Mouse (Mus musculus) stomach, embryonic 16.5 days (tissue): Measurements from ENCODE around the gene Ccdc36. TPM values are rescaled to one million over a fixed set of nuclear protein-coding genes. Genes with fewer than 3 reads are reported as not detected.

Source experiments
- ATAC-seq: fragments of 200-750 bp; cut with Nextera tagmentation; 2 replicates; pipeline ENCODE4 v1.8.0; 2017; ENCODE audit warnings: moderate number of reproducible peaks, moderate TSS enrichment; ENCODE audit not compliant: insufficient read depth, low FRiP score
- H3K27ac ChIP-seq: fragments of 300-500 bp; sonication (generic); 2 replicates; pipeline ENCODE4 v1.5.1; 2014; ENCODE audit warnings: low read length
- H3K27me3 ChIP-seq: fragments of 300-500 bp; sonication (generic); 2 replicates; pipeline ENCODE4 v1.6.1; 2014; ENCODE audit warnings: low read length, control low read depth, mixed read lengths; ENCODE audit not compliant: control insufficient read depth, insufficient read depth
- H3K36me3 ChIP-seq: fragments of 300-500 bp; sonication (generic); 2 replicates; pipeline ENCODE4 v1.6.1; 2014; ENCODE audit warnings: low read length; ENCODE audit not compliant: control insufficient read depth, insufficient read depth
- H3K4me1 ChIP-seq: fragments of 300-500 bp; sonication (generic); 2 replicates; pipeline ENCODE4 v1.6.1; 2014; ENCODE audit warnings: low read length, control low read depth, mixed read lengths; ENCODE audit not compliant: control insufficient read depth, insufficient read depth
- H3K4me2 ChIP-seq: fragments of 300-500 bp; sonication (generic); 2 replicates; pipeline ENCODE4 v1.6.1; 2014; ENCODE audit warnings: low read depth, low read length, mixed read lengths
- H3K4me3 ChIP-seq: fragments of 300-500 bp; sonication (generic); replicated peaks from 2 replicates; pipeline ENCODE4 v1.5.1; 2014; ENCODE audit warnings: mild to moderate bottlenecking, low read length
- H3K9ac ChIP-seq: fragments of 300-500 bp; sonication (generic); 2 replicates; pipeline ENCODE4 v1.6.1; 2014; ENCODE audit warnings: low read length
- H3K9me3 ChIP-seq: fragments of 300-500 bp; sonication (generic); replicated peaks from 2 replicates; pipeline ENCODE4 v1.6.1; 2016; ENCODE audit warnings: low read length, control low read depth; ENCODE audit not compliant: control insufficient read depth
- WGBS: fragments of 180-500 bp; shearing (Covaris S2); extraction: QIAGEN DNeasy Blood & Tissue Kit; methylation state at CpG from one replicate; pipeline ENCODE4 v1.1.7; 2014; 5-methylcytosine and 5-hydroxymethylcytosine counted together
- polyA plus RNA-seq: library from polyadenylated mRNA; unstranded; fragments of >200 nt; fragmentation: Nextera tagmentation; extraction: Ambion mirVana; gene quantifications from 2 replicates; pipeline ENCODE4 v1.2.1, GENCODE M21; 2015

The Ccdc36 gene
- polyA plus RNA-seq, 1 experiment from 2014 or later, result 1.9 TPM

GRCm38 (mm10) chr9:108460319-108461178 lies 32.3 kb upstream of the Ccdc36 start, which contains the start of gene Ccdc71:
Ccdc71 (plus strand) TSS chr9:108460527.
- H3K4me1 ChIP-seq, result peaks cover 20% of the 10 kb centered on the region
- H3K9ac ChIP-seq, result peak within 1 kb of the TSS; percentile 95
- no peaks in the 10 kb centered on the region for H3K9me3 ChIP-seq
- peak; percentile 76 for ATAC-seq
- peak within 1 kb of the TSS; percentile 86 for H3K4me3 ChIP-seq
- WGBS, result under 1% methylated on average over 52 of the region's 52 CpGs
- H3K27ac ChIP-seq, result peak within 1 kb of the TSS; percentile 94
- peak within 1 kb of the TSS; percentile 80 for H3K4me2 ChIP-seq
- no peaks in the 10 kb centered on the region for H3K27me3 ChIP-seq
- peaks cover 14% of the 10 kb centered on the region for H3K36me3 ChIP-seq

DNA sequence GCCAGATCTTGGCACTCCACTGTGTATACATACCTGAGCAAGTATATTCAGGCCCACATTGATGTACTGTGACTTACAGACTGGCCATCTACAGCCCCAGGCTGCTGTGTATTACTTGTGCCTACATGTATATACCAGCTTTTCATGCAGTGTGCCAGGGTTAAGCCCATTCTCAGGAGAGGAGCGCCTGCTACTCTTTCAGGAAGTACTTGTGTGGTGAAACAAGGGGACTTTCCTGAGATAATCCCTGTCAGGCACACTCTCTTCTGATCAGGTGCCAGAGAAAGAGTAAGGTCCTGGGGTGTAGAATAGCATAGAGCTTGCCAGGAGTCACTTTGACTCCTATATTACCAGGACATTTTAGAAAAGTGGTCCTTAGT lies 31.6 kb upstream of the Ccdc36 start:
- peaks cover 14% of the 10 kb centered on the region for H3K36me3 ChIP-seq
- peak overlapping the region; percentile 94 for H3K27ac ChIP-seq
- 81% methylated on average over 1 of the region's 1 CpGs for WGBS
- H3K27me3 ChIP-seq, result no peaks in the 10 kb centered on the region
- no peak for ATAC-seq
- H3K4me3 ChIP-seq, result peak overlapping the region; percentile 86
- peak overlapping the region; percentile 95 for H3K9ac ChIP-seq
- H3K4me2 ChIP-seq, result peak overlapping the region; percentile 80
- peaks cover 20% of the 10 kb centered on the region for H3K4me1 ChIP-seq
- H3K9me3 ChIP-seq, result no peaks in the 10 kb centered on the region

- WGBS, result 90% methylated on average over 10 of the region's 10 CpGs
Observed at GRCm38 (mm10) chr9:108456953-108457352, 28.7 kb upstream of the Ccdc36 start.

DNA sequence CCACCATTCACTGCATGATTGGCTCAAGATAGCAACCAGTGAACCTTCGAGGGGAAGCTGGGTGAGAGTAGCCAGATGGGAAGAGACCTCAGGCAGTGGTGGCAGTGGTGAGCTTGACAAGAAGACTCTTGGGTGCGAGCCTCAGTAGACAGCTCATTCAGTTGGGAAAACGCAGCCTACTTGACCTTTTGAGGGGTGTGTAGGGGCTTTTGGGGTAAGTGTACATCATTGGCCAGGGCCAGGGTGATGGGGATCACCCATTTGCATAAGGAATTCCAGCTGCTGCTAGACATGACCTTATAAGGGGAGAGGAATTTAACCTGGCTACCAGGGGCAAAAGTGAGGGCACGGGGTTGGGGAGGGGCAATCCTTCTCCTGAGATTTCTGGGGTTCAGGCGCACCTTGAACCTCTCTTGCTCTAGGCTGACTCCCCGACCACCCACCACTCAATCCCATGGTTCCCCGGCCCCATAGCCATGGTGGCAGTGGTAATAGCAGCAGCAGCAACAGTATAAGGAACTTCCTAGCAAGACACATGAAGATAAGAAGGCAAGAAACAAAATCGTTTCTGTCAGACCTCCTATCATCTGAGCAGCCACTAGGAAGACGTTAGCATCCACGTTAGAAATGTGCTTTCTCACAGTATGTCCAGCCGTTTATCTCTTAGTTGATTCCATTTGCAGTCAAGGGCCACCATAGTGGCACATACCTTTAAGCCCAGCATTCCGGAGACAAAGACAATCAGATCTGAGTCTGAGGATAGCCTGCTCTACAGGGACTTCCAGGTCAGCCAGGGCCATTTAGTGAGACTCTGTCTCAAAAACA lies 27.7 kb upstream of the Ccdc36 start:
- WGBS, result 66% methylated on average over 12 of the region's 12 CpGs

More at GRCm38 (mm10) chr9:108456953-108457352, 28.7 kb upstream of the Ccdc36 start:
- no peak overlapping the region for H3K4me3 ChIP-seq
- H3K9me3 ChIP-seq, result no peaks in the 10 kb centered on the region
- no peaks in the 10 kb centered on the region for H3K36me3 ChIP-seq
- ATAC-seq, result no peak
- no peak overlapping the region for H3K9ac ChIP-seq
- H3K27me3 ChIP-seq, result no peaks in the 10 kb centered on the region
- H3K4me1 ChIP-seq, result peaks cover 21% of the 10 kb centered on the region
- H3K27ac ChIP-seq, result no peak overlapping the region
- no peak overlapping the region for H3K4me2 ChIP-seq

GRCm38 (mm10) chr9:108454429-108454828 lies 26.1 kb upstream of the Ccdc36 start:
- WGBS, result 85% methylated on average over 6 of the region's 6 CpGs
- Histone ChIP-seq H3K4me3 (no peak overlapping the region), H3K27ac (no peak overlapping the region), H3K4me1 (peaks cover 31% of the 10 kb centered on the region), H3K27me3 (no peaks in the 10 kb centered on the region), H3K9ac (no peak overlapping the region), H3K9me3 (no peaks in the 10 kb centered on the region), H3K4me2 (no peak overlapping the region), H3K36me3 (no peaks in the 10 kb centered on the region)
- ATAC-seq, result no peak

More for the DNA sequence above, 27.7 kb upstream of the Ccdc36 start:
- Histone ChIP-seq H3K4me3 (no peak overlapping the region), H3K4me1 (peaks cover 20% of the 10 kb centered on the region), H3K36me3 (no peaks in the 10 kb centered on the region), H3K27ac (no peak overlapping the region), H3K9ac (no peak overlapping the region), H3K27me3 (no peaks in the 10 kb centered on the region), H3K9me3 (no peaks in the 10 kb centered on the region), H3K4me2 (no peak overlapping the region)
- no peak for ATAC-seq

DNA sequence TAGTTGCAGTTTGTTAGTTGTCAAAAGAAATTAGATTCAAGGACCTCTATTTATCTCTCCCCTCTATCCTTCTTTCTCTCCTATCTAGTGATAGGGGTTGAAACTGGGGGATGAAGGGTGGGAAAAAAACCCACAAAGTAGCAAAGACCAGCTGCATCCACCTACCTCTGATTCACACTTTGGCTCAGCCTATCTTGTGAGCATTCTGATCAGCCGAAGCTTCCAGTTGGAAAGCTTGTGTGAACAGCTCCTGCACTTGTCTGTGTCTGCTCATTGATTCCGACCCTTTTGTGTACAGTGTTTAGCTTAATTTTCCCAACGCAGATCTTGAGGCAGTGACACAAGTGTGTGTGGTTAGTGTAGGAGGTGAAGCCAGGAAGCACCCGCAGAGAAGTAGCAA lies 25.2 kb upstream of the Ccdc36 start:
- 43% methylated on average over 4 of the region's 4 CpGs for WGBS
- peak overlapping the region; percentile 91 for H3K4me2 ChIP-seq
- peak overlapping the region; percentile 79 for H3K9ac ChIP-seq
- peaks cover 31% of the 10 kb centered on the region for H3K4me1 ChIP-seq
- H3K4me3 ChIP-seq, result no peak overlapping the region; the same call in 1 of the 2 replicates
- peak overlapping the region; percentile 91 for H3K27ac ChIP-seq
- ATAC-seq, result no peak
- H3K27me3 ChIP-seq, result no peaks in the 10 kb centered on the region
- no peaks in the 10 kb centered on the region for H3K36me3 ChIP-seq
- H3K9me3 ChIP-seq, result no peaks in the 10 kb centered on the region

- Histone ChIP-seq H3K27ac (peak overlapping the region; percentile 91), H3K4me3 (peak overlapping the region; percentile 67), H3K4me2 (peak overlapping the region; percentile 91), H3K4me1 (peaks cover 31% of the 10 kb centered on the region), H3K36me3 (no peaks in the 10 kb centered on the region), H3K9me3 (no peaks in the 10 kb centered on the region), H3K9ac (peak overlapping the region; percentile 79), H3K27me3 (no peaks in the 10 kb centered on the region)
- WGBS, result 30% methylated on average over 6 of the region's 6 CpGs
- ATAC-seq, result peak; percentile 0; the same call in 1 of the 2 replicates
Observed at GRCm38 (mm10) chr9:108452911-108453310, 24.6 kb upstream of the Ccdc36 start.

DNA sequence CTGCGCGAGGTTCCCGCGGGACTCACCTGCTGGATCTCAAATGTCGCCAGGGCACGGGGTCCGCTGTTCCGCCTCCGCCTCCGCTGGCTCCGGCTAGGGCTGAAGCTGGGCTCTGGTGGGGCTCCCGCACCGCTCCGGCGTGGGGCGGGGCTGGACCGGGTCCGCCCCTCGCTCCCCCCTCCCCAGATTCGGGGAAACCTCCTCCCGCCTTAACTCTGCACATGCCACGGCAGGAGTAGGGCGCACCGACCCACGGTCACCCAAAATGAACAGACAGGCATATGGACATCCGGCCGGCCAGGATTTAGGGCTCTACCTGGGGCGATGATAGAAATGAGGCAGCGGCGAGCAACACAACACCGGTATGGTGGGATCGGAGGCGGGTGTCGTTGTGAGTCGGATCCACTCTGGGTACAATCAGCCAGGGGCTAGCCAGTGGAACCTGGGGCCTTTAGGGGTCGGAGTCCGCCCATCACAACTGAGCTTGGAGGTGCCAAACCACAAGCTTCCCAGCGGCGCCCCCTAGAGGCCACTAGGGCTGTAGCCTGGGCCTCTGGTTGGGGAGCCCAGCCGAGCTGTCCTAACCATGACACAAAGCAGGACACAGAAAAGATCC lies 24.1 kb upstream of the Ccdc36 start:
- WGBS, result under 1% methylated on average over 40 of the region's 40 CpGs
- peak; percentile 87 for ATAC-seq

More for the DNA sequence above, 24.1 kb upstream of the Ccdc36 start:
- no peaks in the 10 kb centered on the region for H3K9me3 ChIP-seq
- no peaks in the 10 kb centered on the region for H3K36me3 ChIP-seq
- H3K4me1 ChIP-seq, result peaks cover 31% of the 10 kb centered on the region
- peak overlapping the region; percentile 91 for H3K4me2 ChIP-seq
- H3K4me3 ChIP-seq, result peak overlapping the region; percentile 67
- no peaks in the 10 kb centered on the region for H3K27me3 ChIP-seq
- H3K9ac ChIP-seq, result peak overlapping the region; percentile 79
- peak overlapping the region; percentile 91 for H3K27ac ChIP-seq
